Mouse (Mus musculus) CD4-positive, CD25-positive, alpha-beta regulatory T cell, adult 4 months (primary cell): ENCODE data around the gene Fabp6. TPM values are rescaled to one million over a fixed set of nuclear protein-coding genes. Genes with fewer than 3 reads are reported as not detected.

Experiments
- ATAC-seq: one replicate; pipeline ENCODE4 v1.8.0; 2017
- polyA plus RNA-seq, 2 experiments: library from polyadenylated mRNA; unstranded; fragments of 100-300 nt; shearing (Covaris generic); gene quantifications; one replicate each; pipeline ENCODE4 v1.2.1; 2017

The Fabp6 gene
- polyA plus RNA-seq, 2 experiments from 2014 or later, result not detected

DNA sequence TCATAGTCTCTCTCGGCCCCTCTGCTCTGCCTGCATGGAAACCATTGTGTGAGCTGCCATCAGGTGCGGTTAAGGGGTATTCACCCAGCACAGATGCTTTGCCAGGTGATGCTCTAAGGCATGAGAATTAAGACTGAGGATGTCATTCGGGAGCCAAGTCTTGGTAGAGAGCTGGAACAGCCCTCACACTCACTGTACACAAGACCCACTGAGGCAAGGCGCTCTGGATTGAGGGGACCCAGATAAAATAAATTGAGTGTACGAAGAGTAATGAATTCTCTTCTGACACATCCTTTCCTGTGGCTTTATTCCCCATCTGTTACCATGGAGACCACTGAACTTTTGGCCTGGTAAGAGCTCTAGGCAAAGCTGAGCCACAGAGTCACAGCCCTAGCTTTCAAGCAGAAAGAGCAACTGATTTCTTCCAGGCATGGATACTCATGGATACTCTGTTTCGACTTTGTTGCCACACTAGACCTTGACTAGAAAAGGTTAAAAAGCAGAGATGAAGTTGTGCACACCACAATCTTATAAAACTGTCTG, 11.7 kb downstream of the Fabp6 start:
- no peak for ATAC-seq

DNA sequence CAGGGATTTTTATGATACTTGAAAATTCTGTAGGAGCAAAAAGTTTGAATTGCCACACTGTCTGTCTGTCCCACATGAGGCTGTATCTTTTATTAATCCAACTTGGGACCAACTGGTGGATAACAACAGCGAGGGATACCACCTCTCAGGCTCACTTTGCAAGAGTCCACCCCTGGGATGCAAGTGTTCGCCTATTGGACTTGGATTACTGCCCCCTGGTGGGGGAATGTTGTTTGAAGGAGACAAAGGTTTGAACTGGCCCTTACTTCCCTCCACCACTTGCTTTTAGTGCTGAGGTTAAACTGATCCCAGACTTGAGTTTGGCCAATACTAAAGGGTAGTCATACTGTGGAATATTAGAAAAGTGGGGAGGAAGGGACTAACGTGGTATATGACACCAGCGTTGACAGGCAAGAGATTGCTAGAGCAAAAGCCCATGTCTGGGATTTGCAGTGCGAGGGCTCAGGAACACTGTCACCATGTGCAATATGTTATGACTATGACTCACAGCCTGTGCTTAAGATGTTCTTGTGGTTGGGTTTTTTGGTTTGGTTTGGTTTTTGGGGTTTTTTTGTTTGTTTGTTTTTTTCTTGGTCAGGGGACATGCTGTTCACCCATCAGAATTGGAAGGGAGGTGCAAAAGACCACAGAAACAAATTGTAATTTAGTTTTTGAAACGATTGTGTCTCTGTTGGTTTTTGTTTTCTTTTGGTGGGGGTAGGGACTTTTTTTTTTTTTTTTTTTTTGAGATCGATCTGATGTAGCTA, 14.8 kb downstream of the Fabp6 start, which contains the start of gene 4933415A04Rik:
Gene 4933415A04Rik, plus strand, starts transcription at position 717 of the 767 bp plus-strand sequence.
- no peak for ATAC-seq

DNA sequence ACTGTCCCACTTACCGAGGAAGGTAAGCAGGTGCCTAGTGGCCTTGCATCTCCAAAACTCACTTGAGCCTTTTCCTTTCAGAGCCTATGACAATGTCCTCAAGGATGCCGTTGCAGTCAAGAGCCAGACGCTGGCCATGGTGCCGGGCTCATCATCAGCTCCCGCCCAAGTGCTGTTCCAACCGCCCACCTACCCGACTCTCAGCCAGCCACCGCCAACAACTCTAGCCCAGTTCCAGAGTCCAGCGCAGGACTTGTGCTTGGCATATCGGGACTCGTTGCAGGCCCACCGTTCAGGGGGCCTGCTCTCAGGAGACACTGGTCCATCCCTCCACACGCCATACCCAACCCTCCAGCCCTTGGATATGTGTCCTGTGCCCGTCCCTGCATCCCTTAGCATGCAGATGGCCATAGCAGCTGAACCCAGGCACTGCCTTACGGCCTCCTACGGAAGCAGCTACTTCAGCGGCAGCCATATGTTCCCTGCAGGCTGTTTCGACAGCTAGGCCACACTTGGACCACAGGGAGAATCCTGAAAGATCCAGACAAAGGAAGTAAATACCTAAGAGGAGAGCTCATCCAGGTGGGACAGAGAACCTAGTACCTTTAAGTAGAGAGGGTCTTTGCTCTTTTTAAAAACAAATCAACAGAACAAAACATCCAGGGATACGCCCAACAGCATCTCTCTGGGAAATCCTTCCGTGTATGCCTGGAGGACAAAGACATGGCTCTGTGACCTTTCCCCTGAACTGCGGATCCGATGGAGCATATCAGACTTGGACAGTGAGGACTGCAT, 15.9 kb downstream of the Fabp6 start:
- no peak for ATAC-seq

DNA sequence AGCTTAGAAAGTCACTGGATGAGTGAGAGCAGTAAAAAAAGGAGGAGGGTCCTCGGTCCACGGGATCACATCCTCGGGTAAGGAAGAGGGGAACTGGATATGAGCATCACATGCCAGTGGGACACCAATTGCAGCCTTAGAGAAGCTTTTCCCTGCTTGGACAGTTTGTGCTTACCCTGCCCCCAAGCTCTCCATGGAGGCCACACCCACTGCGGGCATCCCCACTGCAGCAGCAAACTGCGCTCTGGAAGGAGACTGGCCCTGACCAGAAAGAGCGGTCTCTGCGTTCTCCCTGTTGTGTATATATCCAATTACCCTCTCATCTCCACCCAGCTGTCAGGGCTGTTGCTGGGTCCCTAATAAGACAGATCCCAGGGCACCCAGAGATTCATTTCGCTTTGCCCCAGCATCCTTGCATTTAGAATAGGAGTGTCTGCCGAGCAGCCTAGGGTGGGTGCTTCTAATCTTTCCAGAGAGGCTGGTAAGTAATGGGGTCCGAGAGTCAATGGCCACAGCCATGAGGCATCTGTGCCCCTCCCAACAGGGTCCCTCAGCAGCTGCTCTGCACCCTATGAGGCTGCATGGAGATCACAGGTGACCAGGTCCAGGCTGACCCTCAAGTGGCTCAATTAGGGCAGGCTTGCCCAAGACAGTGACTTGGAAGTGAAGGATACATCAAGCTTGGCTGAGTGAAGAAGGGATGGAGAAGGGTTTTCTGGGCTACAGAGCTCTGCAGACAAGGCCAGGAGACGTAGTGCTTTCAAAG, 23.4 kb downstream of the Fabp6 start:
- ATAC-seq, result no peak

DNA sequence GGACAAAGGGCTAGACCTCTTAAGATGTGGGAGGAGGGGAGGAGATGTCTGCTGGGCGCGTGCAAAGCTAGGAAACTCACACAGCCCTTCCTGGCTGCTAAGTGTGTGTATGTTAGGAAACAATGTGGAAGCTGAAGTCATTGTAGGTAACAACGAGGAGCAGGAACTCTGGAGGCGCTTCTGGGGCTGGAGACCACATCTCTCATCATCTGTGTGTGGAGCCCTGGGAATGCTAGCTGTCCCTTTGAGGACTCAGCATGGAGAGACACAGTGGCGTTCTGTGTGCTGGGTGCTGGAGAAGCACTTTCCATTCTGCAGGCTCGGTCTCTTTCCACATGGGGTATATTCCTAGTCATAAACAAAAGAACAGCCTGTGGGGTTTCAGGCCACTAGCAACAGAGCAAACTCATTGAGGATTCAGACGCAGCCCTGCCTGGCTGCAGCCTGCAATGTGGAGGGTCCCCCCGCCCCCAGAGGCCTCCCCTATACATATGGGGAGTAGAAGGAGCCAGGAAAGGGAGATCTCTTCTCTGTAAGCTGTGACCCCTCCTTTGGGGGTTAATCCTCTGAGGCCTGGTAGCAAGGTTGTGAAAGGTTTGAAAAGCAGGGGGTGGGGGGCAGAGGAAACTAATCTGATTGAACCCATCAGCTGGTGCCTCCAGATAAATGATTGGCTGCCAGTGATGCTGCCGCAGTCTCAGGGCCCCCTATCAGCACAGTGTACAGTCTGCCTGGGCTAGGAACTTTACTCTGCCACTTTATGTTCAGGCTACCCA, 25.8 kb downstream of the Fabp6 start:
- no peak for ATAC-seq

DNA sequence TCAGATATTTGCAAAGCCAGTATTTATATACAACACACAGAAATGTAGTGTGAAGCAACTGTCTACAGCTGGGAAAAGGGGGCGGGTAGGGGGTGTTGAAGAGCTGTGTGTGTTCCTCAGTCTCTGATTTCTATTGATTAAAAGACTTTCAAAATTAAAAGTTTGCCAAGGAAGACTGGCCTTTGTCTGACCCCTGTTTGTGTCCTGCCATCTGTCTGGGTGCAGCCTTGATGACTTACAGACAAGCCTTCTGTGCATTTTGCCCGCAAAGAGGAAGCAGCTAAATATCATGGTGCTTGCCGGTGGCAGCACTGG, 26.3 kb downstream of the Fabp6 start:
- ATAC-seq, result no peak

DNA sequence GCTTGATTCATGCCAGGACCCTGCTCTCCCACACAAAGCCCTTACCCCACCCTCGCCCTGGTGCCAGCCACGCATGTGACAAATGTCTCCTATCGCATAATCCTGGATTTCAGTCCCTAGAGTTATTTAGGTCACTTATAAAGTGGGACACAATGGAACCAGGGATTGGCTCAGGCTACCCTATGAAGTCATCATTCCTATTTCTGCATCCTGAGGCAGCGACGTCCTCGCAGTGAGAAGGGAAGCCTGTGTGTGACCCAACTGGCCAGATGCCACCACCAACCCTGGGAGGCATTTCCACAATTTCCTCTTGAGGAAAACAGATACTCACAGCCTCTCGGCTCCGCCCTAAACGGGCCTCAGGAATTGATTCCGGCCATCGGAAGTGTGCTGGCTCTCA, 31.7 kb downstream of the Fabp6 start:
- no peak for ATAC-seq

DNA sequence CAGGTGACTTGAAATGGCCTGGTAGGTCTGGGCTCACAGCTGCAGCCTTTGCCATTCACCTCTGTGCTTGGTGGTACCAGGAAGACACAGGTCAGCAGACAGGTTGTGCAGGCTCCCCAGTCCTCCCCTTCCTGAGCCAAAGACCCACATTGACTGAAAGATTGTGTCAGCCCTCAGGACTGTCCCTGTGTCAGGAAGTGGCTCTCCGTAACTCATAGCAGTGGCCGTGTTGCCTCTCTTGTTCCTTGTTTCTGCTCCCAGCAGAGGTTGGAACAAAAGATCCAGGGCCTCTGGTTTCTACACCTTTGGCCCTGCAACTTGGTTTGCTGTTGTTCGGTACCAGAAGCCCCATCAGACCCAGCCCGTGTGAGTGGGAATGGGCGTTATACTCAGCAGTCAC, 32.2 kb downstream of the Fabp6 start:
- ATAC-seq, result no peak

DNA sequence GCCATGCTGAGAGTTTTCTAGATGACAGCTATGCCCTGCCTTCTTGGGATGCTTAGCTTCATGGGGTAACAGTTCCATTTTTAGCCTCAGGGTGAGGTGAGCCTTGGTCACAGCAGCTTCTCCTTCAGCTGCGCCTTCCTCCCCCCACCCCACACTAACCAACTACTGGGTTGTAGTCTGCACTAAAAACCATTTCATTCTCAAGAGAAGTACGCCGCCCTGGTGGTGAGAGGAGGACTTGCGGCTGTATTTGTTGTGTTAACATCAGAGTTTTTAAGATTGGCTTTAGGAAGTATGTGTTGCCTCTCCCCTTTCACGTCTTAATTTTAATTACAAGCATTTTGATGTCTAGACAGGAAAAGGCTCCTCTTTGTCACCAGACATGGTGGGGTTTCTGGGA, 33.1 kb downstream of the Fabp6 start:
- no peak for ATAC-seq

DNA sequence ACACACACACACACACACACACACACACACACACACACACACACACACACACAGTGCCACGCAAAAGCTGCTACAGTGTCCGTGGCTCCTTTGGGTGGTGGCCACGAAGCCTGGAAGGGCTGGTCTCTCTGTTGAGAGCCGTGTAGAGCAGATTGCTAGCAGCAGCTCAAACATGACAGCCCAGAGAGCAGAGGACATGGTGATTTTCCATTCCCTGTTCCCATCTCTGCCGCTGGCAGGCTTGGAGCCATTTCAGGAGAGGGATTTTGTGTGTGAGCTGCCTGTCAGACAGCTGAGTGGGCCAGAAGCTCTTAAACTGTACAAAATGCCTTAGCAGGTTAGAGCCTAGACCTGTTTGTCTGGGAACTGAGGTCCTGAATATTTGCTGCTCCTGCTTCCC, 34.6 kb downstream of the Fabp6 start:
- ATAC-seq, result no peak

DNA sequence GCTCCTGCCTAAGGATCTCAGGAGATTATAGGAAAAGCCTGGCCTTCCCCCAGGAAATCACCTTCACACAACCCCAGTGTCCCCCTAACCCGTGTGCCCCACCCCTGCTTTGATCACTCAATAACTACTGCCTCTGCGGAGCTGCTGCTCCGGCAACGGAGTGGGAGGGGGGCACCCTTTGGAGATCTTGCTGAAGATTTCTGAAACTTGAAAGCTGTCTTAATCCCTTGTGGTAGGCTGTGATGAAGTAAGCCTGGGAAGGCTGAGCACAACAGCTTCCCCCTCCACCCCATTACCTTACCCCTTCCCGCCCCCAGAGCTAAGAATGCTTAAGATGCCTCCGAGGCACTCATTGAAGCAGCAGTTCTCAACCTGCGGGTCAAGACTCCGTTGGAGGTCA, 35.5 kb downstream of the Fabp6 start:
- no peak for ATAC-seq

DNA sequence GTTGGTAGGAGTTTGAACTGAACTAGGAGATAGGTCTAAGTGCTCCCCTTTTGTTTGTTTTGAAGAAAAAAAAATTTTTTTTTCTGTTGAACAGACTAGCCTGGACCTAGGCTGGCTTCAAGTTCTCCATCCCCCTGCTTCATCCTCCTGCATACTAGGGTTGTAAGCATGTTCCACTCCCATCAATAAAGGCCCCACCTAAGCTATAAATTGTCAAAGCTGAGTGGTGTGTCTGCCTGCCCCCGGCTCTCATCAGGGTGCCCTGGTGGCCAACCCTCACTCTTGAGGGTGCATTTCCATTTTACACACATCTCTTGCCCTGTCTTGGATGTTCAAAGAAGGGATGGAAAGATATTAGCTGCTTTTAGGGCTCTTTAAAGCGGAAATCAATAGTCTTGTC, 35.9 kb downstream of the Fabp6 start:
- ATAC-seq, result no peak

DNA sequence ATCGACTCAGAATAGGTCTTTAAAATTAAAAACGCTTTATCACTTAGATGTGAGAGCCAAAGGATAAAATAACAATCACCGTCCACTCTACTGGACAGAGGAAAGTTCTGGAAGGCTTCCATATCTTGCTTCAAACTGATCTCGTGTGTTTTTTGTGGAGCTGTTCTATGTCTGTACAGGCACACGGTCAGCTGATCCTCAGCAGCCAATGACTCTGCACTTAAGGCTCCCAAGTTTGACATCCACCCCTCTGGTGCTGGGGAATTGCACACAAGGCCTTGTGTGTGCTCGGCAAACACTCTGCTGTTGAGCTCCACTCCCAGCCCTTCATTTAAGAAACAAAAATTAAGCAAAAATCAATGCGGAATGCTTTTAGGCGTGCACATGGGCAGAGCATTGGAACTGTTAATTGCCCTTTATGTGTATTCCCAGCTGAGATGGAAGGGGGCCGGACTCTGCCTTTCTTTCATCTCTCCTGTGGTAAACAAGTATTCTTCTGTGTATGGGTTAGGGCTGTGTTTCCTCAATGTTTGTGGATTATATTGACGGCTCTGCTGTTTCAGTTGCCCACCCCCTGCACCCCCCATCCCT, 37.6 kb downstream of the Fabp6 start:
- no peak for ATAC-seq

DNA sequence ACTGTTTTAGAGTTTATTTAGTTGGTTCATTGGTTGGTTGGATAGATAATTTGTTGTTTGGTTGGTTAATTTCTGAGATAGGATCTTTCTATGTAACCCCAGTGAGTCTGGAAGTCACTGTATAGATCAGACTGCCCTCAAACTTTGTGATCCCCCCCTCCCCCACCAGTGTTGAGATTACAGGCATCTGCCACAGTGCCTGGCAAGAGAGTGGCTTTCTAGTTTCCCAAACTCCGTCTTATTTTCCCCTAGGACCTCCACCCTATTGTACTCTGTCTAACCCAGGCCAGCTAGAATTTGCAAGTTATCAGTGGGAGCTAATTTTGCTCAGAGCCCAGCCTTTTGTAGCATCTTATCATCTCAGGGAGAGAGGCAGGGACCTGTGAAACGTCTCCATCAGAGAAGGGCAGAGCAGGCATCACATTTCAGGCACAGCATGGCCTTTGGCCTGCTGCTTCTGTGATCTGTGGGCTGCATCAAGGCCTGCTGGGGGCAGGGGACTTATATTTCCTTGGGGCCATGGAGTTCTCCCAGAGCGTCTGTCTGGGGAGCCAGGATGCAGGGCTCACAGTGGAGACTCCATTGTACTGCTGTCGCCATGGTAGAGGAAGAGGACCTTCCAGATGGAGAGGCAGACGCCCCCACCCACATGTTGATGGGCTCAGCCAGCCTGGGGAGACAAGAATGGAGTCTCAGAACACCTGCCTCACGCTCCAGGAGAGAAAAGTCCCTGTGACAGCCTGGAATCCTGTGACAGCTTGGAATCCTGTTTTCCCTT, 41.6 kb downstream of the Fabp6 start:
- ATAC-seq, result no peak

DNA sequence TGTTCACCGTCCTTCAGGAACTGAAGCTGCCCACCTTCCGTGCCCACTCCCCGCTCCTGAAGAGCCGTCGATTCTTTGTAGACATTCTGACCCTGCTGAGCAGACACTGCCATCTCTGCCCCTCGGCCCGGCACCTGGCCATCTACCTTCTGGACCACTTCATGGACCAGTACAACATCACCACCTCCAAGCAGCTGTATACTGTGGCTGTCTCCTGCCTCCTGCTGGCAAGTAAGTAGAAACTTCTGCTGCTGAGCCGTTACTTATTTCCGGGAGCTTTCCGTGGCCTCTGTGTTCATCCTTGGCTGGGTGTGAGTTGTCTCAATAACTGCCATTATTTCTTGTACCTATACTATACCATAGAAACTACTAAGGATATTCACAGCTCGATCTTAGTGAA, 44.8 kb downstream of the Fabp6 start:
- ATAC-seq, result no peak

DNA sequence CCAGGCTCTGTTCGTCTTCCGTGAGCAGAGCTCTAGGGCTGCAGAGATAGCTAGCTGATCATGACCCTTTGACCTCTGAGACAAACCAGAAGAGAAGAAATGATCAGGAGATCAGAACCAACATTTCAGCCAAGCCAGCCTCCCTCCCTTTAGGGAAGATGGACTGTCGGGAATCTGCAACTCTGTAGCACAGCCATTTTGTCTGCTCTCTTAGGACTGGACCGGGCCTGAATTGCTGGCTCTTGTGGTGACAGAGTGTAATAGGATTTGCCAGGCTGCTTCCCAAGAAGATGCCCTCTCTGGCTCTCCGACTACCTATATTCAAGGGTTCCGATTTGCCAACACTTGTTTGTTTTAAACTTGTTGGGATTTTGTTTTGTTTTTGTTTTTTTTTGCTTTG, 48.7 kb downstream of the Fabp6 start:
- ATAC-seq, result no peak

DNA sequence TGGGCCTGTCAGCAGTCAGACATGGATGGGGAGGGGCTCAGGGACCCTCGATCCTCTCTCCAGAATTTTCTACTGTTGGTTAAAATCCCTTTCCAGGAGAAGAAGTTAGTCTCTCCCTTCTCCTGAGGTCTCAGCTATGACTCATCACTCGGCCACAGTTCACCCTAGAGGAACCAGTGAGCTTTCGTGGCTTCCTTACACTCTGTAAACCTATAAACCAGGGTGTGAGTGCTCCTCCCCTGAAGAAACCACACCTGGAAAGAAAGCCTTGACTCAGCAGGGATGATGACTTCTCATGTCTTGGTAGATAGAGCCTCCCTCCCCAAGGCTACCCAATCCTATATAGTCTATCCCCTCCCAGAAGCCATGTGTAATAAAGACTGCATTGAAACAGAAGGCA, 49.6 kb downstream of the Fabp6 start:
- no peak for ATAC-seq

DNA sequence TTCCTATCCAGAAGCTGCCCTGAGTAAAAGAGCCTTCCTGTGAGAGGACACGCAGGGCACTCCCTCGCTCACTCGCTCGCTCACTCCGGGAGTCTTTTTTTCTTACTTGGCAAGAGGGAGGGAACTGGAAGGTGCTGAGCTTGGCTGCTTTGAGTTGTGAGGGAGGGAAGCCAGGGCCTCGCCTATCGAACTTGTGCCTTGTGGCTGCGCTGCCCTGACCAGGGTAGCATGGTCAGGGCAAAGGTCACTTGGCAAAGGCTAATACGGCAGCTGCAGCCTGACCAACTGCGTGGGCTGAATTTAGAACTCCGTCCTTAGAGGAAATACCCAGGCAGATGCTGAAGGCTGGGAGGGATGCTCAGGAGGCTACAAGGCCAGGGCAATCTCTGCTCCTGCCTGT, 51.6 kb downstream of the Fabp6 start:
- ATAC-seq, result no peak

DNA sequence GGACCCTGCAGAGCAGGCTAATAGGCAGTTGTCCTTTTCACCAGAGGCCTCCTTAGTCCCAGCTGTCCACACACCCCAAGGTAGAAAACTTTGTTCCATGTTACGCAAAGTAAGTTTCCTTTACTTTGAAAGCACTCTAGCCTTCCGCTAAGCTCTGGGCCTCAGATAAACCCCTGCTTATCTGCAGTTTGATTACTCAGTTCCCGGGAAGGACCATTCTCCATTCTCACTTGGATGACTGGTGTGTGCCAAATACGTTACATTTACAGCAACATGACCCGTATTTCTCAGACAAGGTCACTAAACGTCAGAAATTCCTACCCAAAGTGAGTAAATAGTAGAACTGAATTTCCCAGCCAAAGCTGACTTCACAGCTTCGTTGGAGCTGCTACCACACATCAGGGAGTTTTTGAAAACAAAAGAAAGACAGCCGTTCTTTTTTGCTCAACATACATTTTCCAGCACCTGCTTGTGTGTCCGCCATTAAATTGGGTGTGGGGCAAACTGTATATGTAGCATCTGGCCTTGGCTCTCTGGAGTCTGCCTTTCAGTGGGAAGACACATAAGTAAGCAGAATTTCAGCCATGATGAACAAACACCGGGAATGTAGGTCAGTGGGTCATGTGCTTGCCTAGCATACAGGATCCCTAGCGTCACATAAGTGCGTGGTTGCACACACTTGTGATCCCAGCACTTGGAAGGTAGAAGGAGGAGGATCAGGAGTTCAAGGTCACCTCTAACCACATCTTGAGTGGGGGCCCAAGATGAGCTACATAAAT, 52.5 kb downstream of the Fabp6 start:
- no peak for ATAC-seq

DNA sequence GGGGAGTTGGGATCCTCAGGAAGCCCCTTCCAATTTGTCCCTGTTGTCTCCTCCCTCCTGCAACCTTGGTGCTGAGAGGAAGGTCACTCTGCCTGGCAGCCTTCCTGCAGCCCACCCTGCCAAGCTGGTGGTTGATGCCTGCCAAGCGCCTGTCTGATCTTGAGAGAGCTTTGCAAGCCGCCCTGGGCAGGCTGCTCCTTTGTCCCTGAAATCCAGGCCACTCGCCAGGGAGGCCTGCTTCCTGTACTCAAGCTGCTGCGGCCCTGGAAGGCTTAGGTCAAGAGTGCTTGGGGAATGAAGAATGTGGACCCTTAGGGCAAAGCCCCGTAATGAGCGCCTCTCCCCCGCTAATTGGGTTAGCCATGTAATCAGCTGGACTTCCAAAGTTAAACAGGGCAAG, 53.2 kb downstream of the Fabp6 start:
- no peak for ATAC-seq
